Mouse (Mus musculus) bone marrow macrophage, adult 2 months (primary cell): ENCODE measurements around the gene Scpep1. TPM values are rescaled to one million over a fixed set of nuclear protein-coding genes. Genes with fewer than 3 reads are reported as not detected.

Source experiments
- H3K27ac ChIP-seq: 2 replicates; pipeline ENCODE4 v1.5.1; 2012; ENCODE audit warnings: low read depth, low read length; ENCODE audit not compliant: insufficient read depth
- H3K4me1 ChIP-seq: 2 replicates; pipeline ENCODE4 v1.6.1; 2012; ENCODE audit warnings: low read length; ENCODE audit not compliant: control insufficient read depth, insufficient read depth
- H3K4me3 ChIP-seq: 2 replicates; pipeline ENCODE4 v1.5.1; 2012; ENCODE audit warnings: mild to moderate bottlenecking, low read length, moderate library complexity; ENCODE audit not compliant: insufficient read depth
- CTCF ChIP-seq: IDR thresholded peaks from 2 replicates; pipeline ENCODE4 v1.5.1; 2012; ENCODE audit warnings: low read depth, mild to moderate bottlenecking, low read length, moderate library complexity
- POLR2A ChIP-seq: IDR thresholded peaks from 2 replicates; pipeline ENCODE4 v1.6.1; 2012; ENCODE audit warnings: mild to moderate bottlenecking, low read depth, low read length, borderline replicate concordance
- polyA plus RNA-seq: library from polyadenylated mRNA; stranded (reverse); fragments of >200 nt; gene quantifications from 2 replicates; pipeline ENCODE4 v1.2.4, GENCODE M21; 2012; ENCODE audit not compliant: missing spikeins, insufficient read depth, insufficient read length

Scpep1 gene
- polyA plus RNA-seq, 1 experiment, result 279 TPM

- Histone ChIP-seq H3K27ac (no peak overlapping the region), H3K4me1 (no peaks in the 10 kb centered on the region), H3K4me3 (no peak overlapping the region)
- TF ChIP-seq POLR2A (no peak), CTCF (no peak)
Observed at GRCm38 (mm10) chr11:88933030-88933429, 22.2 kb downstream of the Scpep1 start.

- no peak for TF ChIP-seq POLR2A
- no peak for TF ChIP-seq CTCF
- Histone ChIP-seq H3K4me3 (no peak overlapping the region), H3K4me1 (no peaks in the 10 kb centered on the region), H3K27ac (no peak overlapping the region)
Observed at GRCm38 (mm10) chr11:88931692-88932530, 23.4 kb downstream of the Scpep1 start.

DNA sequence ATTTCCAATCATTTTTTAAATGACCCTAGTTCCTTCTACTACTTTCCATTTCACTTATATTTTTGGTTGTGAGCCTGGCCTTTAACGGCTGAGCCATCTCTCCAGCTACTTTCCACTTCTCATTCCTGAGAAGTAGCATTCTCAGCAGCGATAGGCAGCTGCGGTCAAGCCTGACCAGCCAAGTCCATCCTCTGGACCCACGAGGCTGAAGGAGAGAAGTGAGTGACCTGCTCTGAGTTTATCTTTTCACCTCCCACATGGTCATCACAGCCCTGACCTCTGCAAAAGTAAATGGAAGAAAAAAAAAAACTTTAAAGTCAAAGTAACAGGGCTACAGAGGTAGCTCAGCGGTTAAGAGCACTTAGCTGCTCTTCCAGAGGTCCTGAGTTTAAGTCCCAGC is 28.7 kb downstream of the Scpep1 start:
- TF ChIP-seq POLR2A (no peak), CTCF (no peak)
- no peak overlapping the region for H3K4me3 ChIP-seq
- H3K4me1 ChIP-seq, result no peaks in the 10 kb centered on the region
- H3K27ac ChIP-seq, result no peak overlapping the region

DNA sequence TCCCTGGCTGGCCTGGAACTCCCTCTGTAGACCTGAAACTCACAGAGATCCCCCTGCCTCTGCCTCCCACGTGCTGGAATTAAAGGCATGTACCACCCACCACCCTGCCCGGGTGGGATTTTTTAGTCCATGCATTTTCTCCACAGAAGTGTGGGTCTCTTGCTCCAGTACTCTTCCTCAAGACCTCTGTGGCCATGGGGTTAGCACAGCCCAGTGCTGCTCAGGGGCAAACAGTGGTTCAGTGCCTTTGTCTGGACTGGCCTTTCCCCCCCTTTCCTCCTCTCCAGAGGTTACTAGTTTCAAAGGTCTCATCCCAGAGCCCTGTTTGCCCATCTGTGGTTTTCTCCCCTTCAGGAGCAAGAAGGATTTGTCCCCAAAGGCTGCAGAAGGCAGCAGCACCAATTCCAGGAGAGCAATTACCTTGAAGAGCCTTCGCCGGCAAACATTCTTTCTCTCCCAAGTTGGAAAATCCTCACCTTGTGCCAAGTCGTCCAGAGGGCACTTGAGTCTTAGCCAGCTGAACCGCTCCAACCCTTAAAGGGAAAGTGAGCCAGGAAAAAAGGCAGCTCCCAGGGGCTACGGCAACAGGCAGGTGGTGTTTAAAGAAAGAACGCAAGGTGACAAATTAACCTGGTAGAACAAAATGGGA is 45.8 kb downstream of the Scpep1 start:
- Histone ChIP-seq H3K4me1 (no peaks in the 10 kb centered on the region), H3K4me3 (no peak overlapping the region), H3K27ac (no peak overlapping the region)
- TF ChIP-seq CTCF (no peak), POLR2A (no peak)

DNA sequence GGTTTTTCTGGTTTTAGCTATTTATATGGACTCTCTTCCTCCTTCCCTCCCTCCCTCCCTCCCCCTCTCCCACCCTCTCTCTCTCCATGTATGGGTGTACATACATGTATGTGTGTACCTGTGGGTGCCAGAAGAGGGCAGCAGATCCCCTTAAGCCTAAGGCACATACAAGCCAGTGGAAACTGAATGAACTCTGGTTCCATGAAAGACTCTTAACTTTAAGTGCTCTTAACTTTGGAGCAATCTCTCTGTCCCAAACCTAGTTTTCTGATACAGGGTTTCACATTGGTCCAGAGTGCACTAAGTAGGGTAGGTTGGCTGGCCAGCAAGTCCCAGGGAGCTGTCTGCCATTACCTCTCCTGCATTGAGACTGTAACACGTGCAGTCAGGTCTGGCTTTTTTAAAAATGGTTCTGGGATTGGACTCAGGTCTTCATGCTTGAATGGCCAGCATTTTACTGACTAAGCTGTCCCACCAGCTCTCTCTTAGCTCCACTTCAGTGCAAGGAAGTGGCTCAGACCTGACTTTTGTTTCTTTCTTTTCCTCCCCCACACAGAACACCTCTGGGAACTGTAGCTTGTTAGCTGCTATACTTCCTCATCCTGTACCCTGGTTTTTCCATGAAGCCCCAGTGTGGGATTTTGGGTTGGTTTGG is 46.6 kb downstream of the Scpep1 start:
- no peaks in the 10 kb centered on the region for H3K4me1 ChIP-seq
- TF ChIP-seq POLR2A (no peak), CTCF (0 out of 2 replicates have a peak, but pooled peaks have one; percentile 12)
- no peak overlapping the region for H3K27ac ChIP-seq
- H3K4me3 ChIP-seq, result no peak overlapping the region

GRCm38 (mm10) chr11:88907886-88908285 is 47.4 kb downstream of the Scpep1 start:
- Histone ChIP-seq H3K27ac (no peak overlapping the region), H3K4me1 (no peaks in the 10 kb centered on the region), H3K4me3 (no peak overlapping the region)
- no peak for TF ChIP-seq CTCF
- no peak for TF ChIP-seq POLR2A

DNA sequence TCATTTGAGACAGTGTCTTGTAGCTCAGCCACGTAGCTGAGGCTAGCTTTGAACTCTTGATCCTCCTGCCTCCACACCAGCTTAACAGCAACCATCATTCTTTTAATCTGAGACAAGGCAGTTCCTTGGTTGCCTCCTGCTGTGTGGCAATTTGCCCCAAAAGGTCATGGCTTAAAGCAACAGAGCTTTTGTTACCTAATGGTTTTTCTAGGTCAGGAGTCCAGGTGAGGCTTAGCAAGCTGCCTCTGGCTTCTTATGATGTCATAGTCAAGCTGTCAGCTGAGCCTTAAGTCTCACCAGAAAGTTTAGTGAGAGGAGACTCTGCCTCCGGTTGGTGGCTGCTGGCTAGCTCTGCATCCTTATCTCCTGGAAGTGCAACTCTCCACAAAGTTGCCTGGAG is 49.6 kb downstream of the Scpep1 start:
- Histone ChIP-seq H3K27ac (no peak overlapping the region), H3K4me1 (no peaks in the 10 kb centered on the region)
- no peak for TF ChIP-seq POLR2A
- TF ChIP-seq CTCF, result no peak

GRCm38 (mm10) chr11:88904080-88904479 is 51.2 kb downstream of the Scpep1 start:
- Histone ChIP-seq H3K27ac (no peak overlapping the region), H3K4me3 (no peak overlapping the region), H3K4me1 (no peaks in the 10 kb centered on the region)
- TF ChIP-seq POLR2A, result no peak
- no peak for TF ChIP-seq CTCF

More for the DNA sequence above, 49.6 kb downstream of the Scpep1 start:
- no peak overlapping the region for H3K4me3 ChIP-seq

GRCm38 (mm10) chr11:88902762-88903161 is 52.5 kb downstream of the Scpep1 start:
- TF ChIP-seq CTCF, result no peak
- TF ChIP-seq POLR2A, result no peak
- Histone ChIP-seq H3K27ac (no peak overlapping the region), H3K4me3 (no peak overlapping the region), H3K4me1 (no peaks in the 10 kb centered on the region)

- Histone ChIP-seq H3K4me3 (no peak overlapping the region), H3K4me1 (no peaks in the 10 kb centered on the region), H3K27ac (no peak overlapping the region)
- no peak for TF ChIP-seq CTCF
- no peak for TF ChIP-seq POLR2A
Observed at GRCm38 (mm10) chr11:88901341-88901802, 53.9 kb downstream of the Scpep1 start.
